Mouse (Mus musculus) limb, embryonic 15.5 days (tissue): Measurements from ENCODE around the gene Hoxd9. TPM values are rescaled to one million over a fixed set of nuclear protein-coding genes. Genes with fewer than 3 reads are reported as not detected.

Experiments
- ATAC-seq: fragments of 200-750 bp; cut with Nextera tagmentation; 2 replicates; pipeline ENCODE4 v1.8.0; 2017; ENCODE audit warnings: low read depth, moderate TSS enrichment; ENCODE audit not compliant: insufficient number of reproducible peaks, low FRiP score, low TSS enrichment
- H3K27ac ChIP-seq: fragments of 300-500 bp; sonication (generic); 2 replicates; pipeline ENCODE4 v1.5.1; 2015; ENCODE audit warnings: moderate library complexity, mild to moderate bottlenecking, inconsistent platforms
- H3K27me3 ChIP-seq: fragments of 300-500 bp; sonication (generic); 2 replicates; pipeline ENCODE4 v1.6.1; 2015; ENCODE audit warnings: inconsistent platforms
- H3K36me3 ChIP-seq: fragments of 300-500 bp; sonication (generic); 2 replicates; pipeline ENCODE4 v1.6.1; 2015; ENCODE audit warnings: inconsistent platforms
- H3K4me1 ChIP-seq: fragments of 300-500 bp; sonication (generic); 2 replicates; pipeline ENCODE4 v1.6.1; 2015; ENCODE audit warnings: inconsistent platforms
- H3K4me2 ChIP-seq: fragments of 300-500 bp; sonication (generic); 2 replicates; pipeline ENCODE4 v1.6.1; 2015; ENCODE audit warnings: mild to moderate bottlenecking, inconsistent platforms
- H3K4me3 ChIP-seq: fragments of 300-500 bp; sonication (generic); 2 replicates; pipeline ENCODE4 v1.5.1; 2015; ENCODE audit warnings: mild to moderate bottlenecking, inconsistent platforms
- H3K9ac ChIP-seq: fragments of 300-500 bp; sonication (generic); 2 replicates; pipeline ENCODE4 v1.6.1; 2015; ENCODE audit warnings: inconsistent platforms
- H3K9me3 ChIP-seq: fragments of 300-500 bp; sonication (generic); 2 replicates; pipeline ENCODE4 v1.6.1; 2016; ENCODE audit warnings: inconsistent platforms
- WGBS: fragments of 180-500 bp; shearing (Covaris S2); methylation state at CpG from one replicate; pipeline ENCODE4 v1.1.7; 2015; 5-methylcytosine and 5-hydroxymethylcytosine counted together
- polyA plus RNA-seq: library from polyadenylated mRNA; unstranded; fragments of >200 nt; fragmentation: Nextera tagmentation; extraction: Ambion mirVana; gene quantifications from 2 replicates; pipeline ENCODE4 v1.2.1, GENCODE M21; 2015

Gene Hoxd9
- polyA plus RNA-seq, 1 experiment from 2014 or later: 7.1 TPM

GRCm38 (mm10) chr2:74726973-74727639 lies 29.6 kb downstream of the Hoxd9 start:
- peaks cover 95% of the 10 kb centered on the region for H3K27me3 ChIP-seq
- 8% methylated on average over 39 of the region's 43 CpGs for WGBS
- H3K27ac ChIP-seq: no peak overlapping the region
- H3K4me3 ChIP-seq: peak overlapping the region; percentile 33
- no peak overlapping the region for H3K9ac ChIP-seq
- no peak for ATAC-seq
- peaks cover 15% of the 10 kb centered on the region for H3K4me1 ChIP-seq
- H3K9me3 ChIP-seq: no peaks in the 10 kb centered on the region
- no peaks in the 10 kb centered on the region for H3K36me3 ChIP-seq
- H3K4me2 ChIP-seq: peak overlapping the region; percentile 43

GRCm38 (mm10) chr2:74727640-74728302 lies 30.2 kb downstream of the Hoxd9 start:
- WGBS: 17% methylated on average over 25 of the region's 25 CpGs
- Histone ChIP-seq H3K27me3 (peaks cover 95% of the 10 kb centered on the region), H3K9ac (no peak overlapping the region), H3K9me3 (no peaks in the 10 kb centered on the region), H3K4me1 (peaks cover 21% of the 10 kb centered on the region), H3K4me2 (peak overlapping the region; percentile 43), H3K36me3 (no peaks in the 10 kb centered on the region), H3K27ac (no peak overlapping the region), H3K4me3 (peak overlapping the region; percentile 33)
- no peak for ATAC-seq

- H3K36me3 ChIP-seq: no peaks in the 10 kb centered on the region
- H3K9ac ChIP-seq: no peak overlapping the region
- 43% methylated on average over 13 of the region's 13 CpGs for WGBS
- H3K27me3 ChIP-seq: peaks cover 94% of the 10 kb centered on the region
- H3K27ac ChIP-seq: no peak overlapping the region
- ATAC-seq: no peak; the same call in 1 of the 2 replicates
- peaks cover 22% of the 10 kb centered on the region for H3K4me1 ChIP-seq
- no peaks in the 10 kb centered on the region for H3K9me3 ChIP-seq
- no peak overlapping the region for H3K4me2 ChIP-seq
- no peak overlapping the region for H3K4me3 ChIP-seq
These were observed 30.8 kb downstream of the Hoxd9 start for GRCm38 (mm10) chr2:74728303-74728680.

GRCm38 (mm10) chr2:74730331-74730730 lies 32.8 kb downstream of the Hoxd9 start:
- ATAC-seq: no peak
- WGBS: 43% methylated on average over 8 of the region's 8 CpGs
- Histone ChIP-seq H3K4me1 (peaks cover 22% of the 10 kb centered on the region), H3K4me3 (no peak overlapping the region), H3K9me3 (no peaks in the 10 kb centered on the region), H3K27ac (no peak overlapping the region), H3K9ac (no peak overlapping the region), H3K27me3 (peaks cover 94% of the 10 kb centered on the region), H3K4me2 (no peak overlapping the region), H3K36me3 (no peaks in the 10 kb centered on the region)

- Histone ChIP-seq H3K36me3 (no peaks in the 10 kb centered on the region), H3K4me3 (no peak overlapping the region), H3K9me3 (no peaks in the 10 kb centered on the region), H3K4me2 (no peak overlapping the region), H3K9ac (no peak overlapping the region), H3K27ac (no peak overlapping the region), H3K4me1 (peaks cover 29% of the 10 kb centered on the region), H3K27me3 (peaks cover 94% of the 10 kb centered on the region)
- no peak for ATAC-seq
These were observed 33.5 kb downstream of the Hoxd9 start for GRCm38 (mm10) chr2:74731055-74731454.

- Histone ChIP-seq H3K4me1 (peaks cover 34% of the 10 kb centered on the region), H3K27ac (no peak overlapping the region), H3K36me3 (no peaks in the 10 kb centered on the region), H3K27me3 (peaks cover 94% of the 10 kb centered on the region), H3K9me3 (no peaks in the 10 kb centered on the region), H3K4me2 (0 out of 2 replicates have a peak overlapping the region, but pooled peaks have one; percentile 32), H3K9ac (no peak overlapping the region), H3K4me3 (no peak overlapping the region)
- ATAC-seq: no peak
- 28% methylated on average over 9 of the region's 9 CpGs for WGBS
These were observed 34.4 kb downstream of the Hoxd9 start for GRCm38 (mm10) chr2:74731799-74732512.

- H3K9ac ChIP-seq: no peak overlapping the region
- ATAC-seq: no peak
These were observed 35.2 kb downstream of the Hoxd9 start for GRCm38 (mm10) chr2:74732513-74733316.

GRCm38 (mm10) chr2:74733317-74733661 lies 35.8 kb downstream of the Hoxd9 start:
- no peak overlapping the region for H3K27ac ChIP-seq
- peak overlapping the region; percentile 32 for H3K4me2 ChIP-seq

More at GRCm38 (mm10) chr2:74732513-74733316, 35.2 kb downstream of the Hoxd9 start:
- Histone ChIP-seq H3K36me3 (no peaks in the 10 kb centered on the region), H3K9me3 (no peaks in the 10 kb centered on the region), H3K4me1 (peaks cover 30% of the 10 kb centered on the region), H3K4me3 (peak overlapping the region; percentile 19), H3K4me2 (peak overlapping the region; percentile 32), H3K27ac (no peak overlapping the region), H3K27me3 (peaks cover 94% of the 10 kb centered on the region)
- 4% methylated on average over 52 of the region's 52 CpGs for WGBS

GRCm38 (mm10) chr2:74733765-74734164 lies 36.2 kb downstream of the Hoxd9 start:
- no peak overlapping the region for H3K4me3 ChIP-seq
- no peak overlapping the region for H3K27ac ChIP-seq
- ATAC-seq: no peak
- WGBS: 12% methylated on average over 6 of the region's 6 CpGs
- H3K9ac ChIP-seq: no peak overlapping the region
- no peaks in the 10 kb centered on the region for H3K9me3 ChIP-seq
- H3K36me3 ChIP-seq: no peaks in the 10 kb centered on the region
- peaks cover 94% of the 10 kb centered on the region for H3K27me3 ChIP-seq
- no peak overlapping the region; the same call in 1 of the 2 replicates for H3K4me2 ChIP-seq
- H3K4me1 ChIP-seq: peaks cover 34% of the 10 kb centered on the region

More at GRCm38 (mm10) chr2:74733317-74733661, 35.8 kb downstream of the Hoxd9 start:
- peak overlapping the region; percentile 19; the same call in 1 of the 2 replicates for H3K4me3 ChIP-seq
- no peak overlapping the region for H3K9ac ChIP-seq
- peaks cover 31% of the 10 kb centered on the region for H3K4me1 ChIP-seq
- no peaks in the 10 kb centered on the region for H3K36me3 ChIP-seq
- ATAC-seq: no peak
- peaks cover 94% of the 10 kb centered on the region for H3K27me3 ChIP-seq
- 5% methylated on average over 13 of the region's 16 CpGs for WGBS
- H3K9me3 ChIP-seq: no peaks in the 10 kb centered on the region

GRCm38 (mm10) chr2:74734451-74734850 lies 36.9 kb downstream of the Hoxd9 start:
- H3K4me1 ChIP-seq: peaks cover 35% of the 10 kb centered on the region
- WGBS: 15% methylated on average over 13 of the region's 13 CpGs
- no peak overlapping the region for H3K4me3 ChIP-seq
- peaks cover 94% of the 10 kb centered on the region for H3K27me3 ChIP-seq
- H3K9ac ChIP-seq: no peak overlapping the region
- no peaks in the 10 kb centered on the region for H3K36me3 ChIP-seq
- ATAC-seq: no peak
- no peak overlapping the region for H3K27ac ChIP-seq
- H3K4me2 ChIP-seq: no peak overlapping the region
- H3K9me3 ChIP-seq: no peaks in the 10 kb centered on the region

GRCm38 (mm10) chr2:74734996-74735811 lies 37.7 kb downstream of the Hoxd9 start:
- peaks cover 39% of the 10 kb centered on the region for H3K4me1 ChIP-seq
- H3K4me2 ChIP-seq: peak overlapping the region; percentile 30
- H3K9me3 ChIP-seq: no peaks in the 10 kb centered on the region
- no peak overlapping the region for H3K9ac ChIP-seq
- H3K4me3 ChIP-seq: 0 out of 2 replicates have a peak overlapping the region, but pooled peaks have one; percentile 13
- H3K27me3 ChIP-seq: peaks cover 98% of the 10 kb centered on the region
- no peak overlapping the region for H3K27ac ChIP-seq
- WGBS: 15% methylated on average over 27 of the region's 27 CpGs
- no peaks in the 10 kb centered on the region for H3K36me3 ChIP-seq
- ATAC-seq: no peak
